Mouse (Mus musculus): ENCODE results near the gene Mrpl33. TPM values are rescaled to one million over a fixed set of nuclear protein-coding genes. Genes with fewer than 3 reads are reported as not detected.
A peak's percentile ranks its signal among the peaks of the same experiment; 100 is the strongest.
"Not testable (repeated sequence)": the region's sequence is repeated elsewhere in the genome, so short reads cannot be mapped to it uniquely, and the experiment has no call there.

Gene Mrpl33
- polyA plus RNA-seq, 1 experiment from 2014 or later: 237 TPM

DNA sequence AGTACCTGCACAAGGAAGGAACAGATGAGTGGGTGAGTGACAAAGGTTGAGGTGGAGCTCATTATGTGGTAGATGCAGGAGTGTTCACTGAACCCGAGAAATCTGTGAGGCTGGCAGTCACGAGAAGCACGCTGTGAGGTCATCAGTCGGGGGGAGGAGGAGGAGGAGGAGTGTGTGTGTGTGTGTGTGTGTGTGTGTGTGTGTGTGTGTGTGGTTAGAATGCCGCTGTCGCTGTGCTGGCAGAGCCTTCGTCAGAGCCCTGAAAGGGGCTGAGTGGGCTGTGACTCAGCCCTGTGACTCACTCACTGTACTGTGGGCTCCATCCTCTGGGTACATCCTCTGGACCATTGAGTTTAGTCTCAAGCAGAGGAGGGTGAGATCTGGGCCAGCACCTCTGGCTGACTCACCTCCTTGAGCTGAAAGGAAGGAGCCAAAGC is 20.2 kb upstream of the Mrpl33 start:
- no peak for DNase-seq (ENCODE audit: low spot score)
- no peak overlapping the region for H3K27ac ChIP-seq (replicated peaks)
- H3K36me3 ChIP-seq (replicated peaks): no peaks in the 10 kb centered on the region
- no peaks in the 10 kb centered on the region for H3K9me3 ChIP-seq
- H3K4me1 ChIP-seq: peaks cover 7% of the 10 kb centered on the region
- H3K27me3 ChIP-seq (replicated peaks; ENCODE audit: low read depth, poor library complexity, severe bottlenecking): no peaks in the 10 kb centered on the region; the same call in 1 of the 2 replicates
- WGBS: 91% methylated on average over 7 of the region's 7 CpGs
- H3K4me3 ChIP-seq: no peak overlapping the region

DNA sequence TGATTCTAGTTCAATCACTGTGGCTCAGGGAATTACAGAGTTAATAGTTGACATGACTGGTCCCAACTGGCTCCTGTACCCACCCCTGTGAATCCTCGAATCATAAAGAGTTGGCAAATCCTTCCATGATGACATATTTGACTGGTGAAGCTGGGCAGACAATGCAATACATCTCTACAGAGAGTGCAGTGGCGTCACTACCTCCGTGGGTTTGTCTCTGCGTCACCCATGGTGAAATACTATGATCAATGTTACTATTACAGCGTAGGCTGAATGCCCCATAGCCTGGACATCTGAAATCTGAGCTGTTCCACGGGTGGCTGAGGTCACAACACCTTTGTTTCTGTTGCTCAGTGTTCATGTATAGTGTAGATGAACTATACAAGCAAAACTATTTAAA is 15.5 kb upstream of the Mrpl33 start:
- Histone ChIP-seq H3K27ac (replicated peaks) (no peak overlapping the region), H3K4me3 (no peak overlapping the region), H3K36me3 (replicated peaks) (no peaks in the 10 kb centered on the region), H3K27me3 (replicated peaks; ENCODE audit: low read depth, poor library complexity, severe bottlenecking) (no peaks in the 10 kb centered on the region), H3K9me3 (no peaks in the 10 kb centered on the region), H3K4me1 (peaks cover 11% of the 10 kb centered on the region; the same call in 1 of the 2 replicates)
- 83% methylated on average over 6 of the region's 6 CpGs for WGBS
- DNase-seq (ENCODE audit: low spot score): no peak

DNA sequence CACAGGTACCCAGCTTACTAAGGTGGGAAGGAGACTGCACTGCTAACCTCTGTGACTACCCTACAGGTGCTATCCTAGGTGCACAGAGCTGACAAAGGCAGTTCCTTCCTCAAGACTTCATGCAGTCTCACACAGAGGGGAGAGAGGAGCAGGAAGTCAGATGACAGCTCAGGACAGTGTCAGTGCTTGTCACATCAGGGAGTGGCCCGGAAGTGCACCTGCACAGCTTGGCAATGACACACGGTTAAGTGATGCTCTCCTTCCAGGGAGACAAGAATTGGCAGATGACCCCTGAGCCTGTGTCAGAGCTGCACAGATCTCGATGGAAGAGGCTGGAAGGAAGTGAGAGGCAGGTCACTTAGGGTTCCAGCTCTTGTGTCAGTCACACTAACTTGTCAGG is 14.8 kb upstream of the Mrpl33 start:
- Histone ChIP-seq H3K27ac (replicated peaks) (no peak overlapping the region), H3K27me3 (replicated peaks; ENCODE audit: low read depth, poor library complexity, severe bottlenecking) (no peaks in the 10 kb centered on the region), H3K36me3 (replicated peaks) (no peaks in the 10 kb centered on the region), H3K4me1 (peaks cover 12% of the 10 kb centered on the region), H3K4me3 (no peak overlapping the region), H3K9me3 (no peaks in the 10 kb centered on the region)
- DNase-seq (ENCODE audit: low spot score): no peak
- whole genome bisulfite sequencing: 77% methylated on average over 3 of the region's 3 CpGs

DNA sequence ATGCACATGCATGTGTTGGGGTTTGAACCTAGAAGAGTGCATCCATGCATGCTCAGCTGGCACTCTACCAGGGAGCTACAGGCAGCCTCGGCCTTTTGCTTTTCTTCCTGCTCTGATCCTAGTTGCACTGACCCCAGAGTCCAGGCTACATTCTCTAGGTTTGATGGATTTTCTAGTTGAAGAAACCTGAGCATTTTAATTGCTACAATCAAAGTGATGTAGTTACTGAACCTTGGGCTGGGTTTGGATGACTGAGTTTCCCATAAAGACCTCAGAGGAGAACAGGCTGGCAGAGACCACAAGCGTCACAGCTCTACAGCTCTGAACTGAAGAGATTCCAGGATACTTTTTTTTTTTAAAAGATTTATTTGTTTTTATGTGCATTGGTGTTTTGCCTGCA is 13.5 kb upstream of the Mrpl33 start:
- H3K36me3 ChIP-seq (replicated peaks): no peaks in the 10 kb centered on the region
- H3K27ac ChIP-seq (replicated peaks): no peak overlapping the region
- no peaks in the 10 kb centered on the region for H3K9me3 ChIP-seq
- peaks cover 26% of the 10 kb centered on the region for H3K4me1 ChIP-seq
- no peak for DNase-seq (ENCODE audit: low spot score)
- no peak overlapping the region for H3K4me3 ChIP-seq
- no peaks in the 10 kb centered on the region for H3K27me3 ChIP-seq (replicated peaks; ENCODE audit: low read depth, poor library complexity, severe bottlenecking)
- WGBS: 78% methylated on average over 2 of the region's 2 CpGs

DNA sequence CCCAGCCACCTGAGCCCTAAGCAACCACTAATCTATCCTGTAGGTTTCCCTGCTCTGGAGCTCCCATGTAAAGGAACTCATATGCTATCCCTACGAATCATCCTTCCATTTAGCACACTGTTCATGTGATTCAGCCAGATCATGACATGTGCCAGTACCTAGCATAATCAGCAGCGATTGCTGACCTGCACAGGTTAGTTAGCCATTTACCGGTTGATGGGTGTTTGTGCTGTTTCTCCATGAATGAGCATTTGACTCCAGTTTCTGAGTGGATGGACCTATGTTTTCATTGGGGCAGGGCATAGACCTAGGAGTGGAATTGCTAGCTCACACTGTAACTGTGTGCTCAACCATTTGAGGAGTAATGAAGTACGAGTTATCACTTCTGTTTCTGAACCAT is 11.2 kb upstream of the Mrpl33 start:
- H3K4me1 ChIP-seq: peaks cover 34% of the 10 kb centered on the region
- no peak overlapping the region for H3K4me3 ChIP-seq
- H3K36me3 ChIP-seq (replicated peaks): no peaks in the 10 kb centered on the region
- DNase-seq (ENCODE audit: low spot score): no peak
- no peaks in the 10 kb centered on the region for H3K9me3 ChIP-seq
- H3K27me3 ChIP-seq (replicated peaks; ENCODE audit: low read depth, poor library complexity, severe bottlenecking): no peaks in the 10 kb centered on the region
- no peak overlapping the region for H3K27ac ChIP-seq (replicated peaks)
- 92% methylated on average over 4 of the region's 4 CpGs for WGBS

DNA sequence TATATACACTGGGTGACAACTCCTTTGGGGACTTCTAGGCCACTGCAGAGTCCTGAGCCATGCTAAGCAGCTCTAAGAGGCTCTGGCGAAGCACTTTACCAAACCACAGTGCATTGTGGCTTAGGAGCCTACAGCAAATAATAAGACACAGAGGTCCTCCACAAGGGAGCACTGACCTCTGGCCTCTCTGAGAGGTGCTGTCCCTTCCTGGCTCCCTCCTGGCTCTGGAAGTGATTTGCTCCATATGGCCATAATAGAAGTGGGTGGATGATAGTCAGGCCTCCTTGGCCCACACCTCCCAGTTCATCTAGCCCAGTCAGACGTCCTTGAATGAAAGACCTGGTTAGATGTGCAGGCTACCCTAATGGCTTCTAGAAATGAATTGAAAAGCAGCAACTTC is 8.7 kb upstream of the Mrpl33 start:
- H3K27ac ChIP-seq (replicated peaks): no peak overlapping the region; the same call in 1 of the 2 replicates

DNA sequence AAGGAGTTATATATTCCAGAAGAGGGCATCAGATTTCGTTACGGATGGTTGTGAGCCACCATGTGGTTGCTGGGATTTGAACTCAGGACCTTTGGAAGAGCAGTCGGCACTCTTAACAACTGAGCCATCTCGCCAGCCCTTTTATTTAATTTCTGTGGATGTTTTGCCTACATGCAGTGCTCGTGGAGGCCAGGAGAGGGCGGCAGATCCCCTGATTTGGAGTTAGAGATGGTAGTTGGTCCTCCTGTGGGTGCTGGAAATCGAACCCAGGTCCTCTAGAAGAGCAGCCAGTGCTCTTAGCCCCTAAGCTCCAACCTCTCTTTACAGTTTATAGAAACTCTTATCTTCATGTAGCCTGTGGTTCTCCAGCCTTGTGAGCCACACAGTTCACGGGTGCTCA is 8.1 kb upstream of the Mrpl33 start:
- H3K27me3 ChIP-seq (replicated peaks; ENCODE audit: low read depth, poor library complexity, severe bottlenecking); DNase-seq (ENCODE audit: low spot score); H3K9me3 ChIP-seq; H3K27ac ChIP-seq (replicated peaks); H3K4me3 ChIP-seq; H3K36me3 ChIP-seq (replicated peaks): not testable (repeated sequence)
- H3K4me1 ChIP-seq: peaks cover 28% of the 10 kb centered on the region
- 85% methylated on average over 8 of the region's 8 CpGs for WGBS

More for the DNA sequence above, 8.7 kb upstream of the Mrpl33 start:
- Histone ChIP-seq H3K27me3 (replicated peaks; ENCODE audit: low read depth, poor library complexity, severe bottlenecking) (no peaks in the 10 kb centered on the region), H3K36me3 (replicated peaks) (no peaks in the 10 kb centered on the region), H3K9me3 (no peaks in the 10 kb centered on the region), H3K4me1 (peaks cover 32% of the 10 kb centered on the region), H3K4me3 (no peak overlapping the region)
- 35% methylated on average over 2 of the region's 2 CpGs for WGBS
- peak; percentile 55 for DNase-seq (ENCODE audit: low spot score)

DNA sequence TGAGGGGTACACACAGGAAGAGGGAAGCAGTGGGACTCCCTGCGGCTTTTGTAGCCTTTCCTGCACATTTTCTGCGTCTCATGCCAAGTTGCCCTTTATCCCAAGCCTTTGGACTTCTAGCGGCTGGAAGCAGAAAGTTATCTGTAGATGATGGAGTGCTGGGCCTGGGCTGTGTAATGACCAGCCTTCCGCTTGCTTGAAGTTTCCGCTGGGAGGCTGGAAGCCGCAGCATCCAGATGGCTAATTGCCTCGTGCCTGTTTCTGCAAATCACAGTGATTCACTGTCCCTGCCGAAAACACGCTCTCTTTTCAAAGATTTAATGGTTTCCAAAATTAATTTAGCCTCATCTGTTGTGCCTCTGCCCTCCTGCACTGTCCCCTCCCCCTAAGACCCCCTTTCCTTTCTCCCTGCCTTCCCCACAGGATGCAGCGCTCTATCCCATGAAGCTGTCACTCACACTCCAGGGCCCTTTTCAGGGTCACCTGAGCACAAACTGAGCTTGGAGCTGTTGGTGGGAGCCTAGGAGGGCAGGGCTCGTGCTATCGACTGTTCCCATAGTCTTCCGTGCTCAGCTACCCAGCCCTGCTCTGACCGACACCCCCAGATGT is 6.9 kb upstream of the Mrpl33 start:
- H3K9me3 ChIP-seq: no peaks in the 10 kb centered on the region
- no peaks in the 10 kb centered on the region for H3K36me3 ChIP-seq (replicated peaks)
- 67% methylated on average over 14 of the region's 14 CpGs for WGBS
- H3K27ac ChIP-seq (replicated peaks): peak overlapping the region; percentile 60; the same call in 1 of the 2 replicates
- peaks cover 28% of the 10 kb centered on the region for H3K4me1 ChIP-seq
- peak; percentile 56 for DNase-seq (ENCODE audit: low spot score)
- no peaks in the 10 kb centered on the region for H3K27me3 ChIP-seq (replicated peaks; ENCODE audit: low read depth, poor library complexity, severe bottlenecking)
- H3K4me3 ChIP-seq: no peak overlapping the region

DNA sequence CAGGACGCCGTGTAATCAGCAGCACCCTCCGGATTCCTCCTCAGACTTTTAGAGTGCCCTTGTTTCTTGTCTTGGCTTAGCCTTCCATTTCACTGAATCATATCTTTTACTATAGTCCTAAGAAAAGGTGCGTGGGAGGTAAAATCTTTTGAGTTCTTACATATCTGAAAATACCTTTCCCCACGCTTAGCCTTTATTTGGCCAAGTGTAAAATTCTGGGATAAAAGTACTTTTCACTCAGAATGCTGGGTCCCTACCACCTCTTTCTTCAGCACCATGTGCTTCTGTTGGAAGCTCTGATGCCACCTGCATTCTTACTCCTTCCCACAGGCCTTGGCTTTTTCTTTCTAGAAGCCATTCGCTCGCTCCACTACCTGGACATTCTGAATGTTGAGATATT is 5.6 kb upstream of the Mrpl33 start:
- Histone ChIP-seq H3K36me3 (replicated peaks) (no peaks in the 10 kb centered on the region), H3K4me3 (no peak overlapping the region), H3K4me1 (peaks cover 33% of the 10 kb centered on the region), H3K27ac (replicated peaks) (no peak overlapping the region), H3K27me3 (replicated peaks; ENCODE audit: low read depth, poor library complexity, severe bottlenecking) (peaks cover 5% of the 10 kb centered on the region), H3K9me3 (no peaks in the 10 kb centered on the region)
- DNase-seq (ENCODE audit: low spot score): no peak
- 92% methylated on average over 7 of the region's 7 CpGs for WGBS

DNA sequence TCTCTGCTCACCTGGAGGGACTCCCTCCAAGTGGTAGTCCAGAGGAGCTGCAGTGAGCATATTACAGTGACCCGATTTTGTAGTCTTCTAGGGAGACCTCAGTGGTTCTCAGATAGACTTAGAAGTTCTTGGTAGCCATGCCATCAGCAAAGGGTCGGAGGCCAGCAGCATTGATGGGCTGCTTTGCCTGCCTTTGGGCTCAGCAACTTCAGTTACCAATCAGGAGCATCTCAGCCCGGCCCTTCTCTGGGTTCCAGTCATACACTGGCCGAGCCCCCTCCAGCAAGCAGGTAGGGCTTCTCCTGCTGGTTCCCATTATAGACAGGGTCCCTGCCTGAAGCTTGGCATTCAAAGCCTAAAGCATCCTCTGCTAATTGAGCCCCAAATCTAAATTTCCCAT is 867 bp upstream of the Mrpl33 start:
- Histone ChIP-seq H3K4me1 (peaks cover 18% of the 10 kb centered on the region), H3K27ac (replicated peaks) (no peak overlapping the region), H3K9me3 (no peaks in the 10 kb centered on the region), H3K36me3 (replicated peaks) (no peaks in the 10 kb centered on the region), H3K27me3 (replicated peaks; ENCODE audit: low read depth, poor library complexity, severe bottlenecking) (peaks cover 20% of the 10 kb centered on the region), H3K4me3 (no peak overlapping the region)
- 47% methylated on average over 4 of the region's 4 CpGs for WGBS
- DNase-seq (ENCODE audit: low spot score): no peak

DNA sequence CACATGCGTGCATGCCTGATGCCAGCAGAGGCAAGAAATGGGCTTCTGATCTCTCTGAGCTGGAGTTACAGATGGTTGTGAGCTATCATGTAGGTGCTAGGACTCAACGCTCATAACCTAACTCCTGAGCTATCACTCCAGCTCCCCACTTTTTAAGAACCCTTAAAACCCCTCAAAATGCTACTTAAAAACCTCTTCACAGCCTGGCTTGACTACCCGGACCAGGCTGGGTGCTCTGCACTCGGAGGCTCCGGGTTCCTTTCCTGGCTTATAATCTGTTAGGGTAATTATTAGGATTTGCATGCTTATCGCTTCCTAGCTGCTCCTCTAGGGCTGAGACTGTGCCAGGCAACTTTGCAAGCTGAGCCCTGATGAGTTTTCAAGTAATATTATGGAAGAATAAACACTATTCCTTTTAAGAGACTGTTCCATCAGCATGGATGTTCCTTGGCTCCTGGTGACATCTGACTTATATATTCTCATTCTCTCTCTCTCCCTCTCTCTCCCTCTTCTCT is 752 bp downstream of the Mrpl33 start:
- DNase-seq (ENCODE audit: low spot score): no peak
- no peak overlapping the region for H3K27ac ChIP-seq (replicated peaks)
- no peaks in the 10 kb centered on the region for H3K9me3 ChIP-seq
- H3K36me3 ChIP-seq (replicated peaks): no peaks in the 10 kb centered on the region
- H3K4me3 ChIP-seq: no peak overlapping the region
- peaks cover 18% of the 10 kb centered on the region for H3K4me1 ChIP-seq
- peaks cover 20% of the 10 kb centered on the region for H3K27me3 ChIP-seq (replicated peaks; ENCODE audit: low read depth, poor library complexity, severe bottlenecking)
- 75% methylated on average over 6 of the region's 6 CpGs for WGBS

DNA sequence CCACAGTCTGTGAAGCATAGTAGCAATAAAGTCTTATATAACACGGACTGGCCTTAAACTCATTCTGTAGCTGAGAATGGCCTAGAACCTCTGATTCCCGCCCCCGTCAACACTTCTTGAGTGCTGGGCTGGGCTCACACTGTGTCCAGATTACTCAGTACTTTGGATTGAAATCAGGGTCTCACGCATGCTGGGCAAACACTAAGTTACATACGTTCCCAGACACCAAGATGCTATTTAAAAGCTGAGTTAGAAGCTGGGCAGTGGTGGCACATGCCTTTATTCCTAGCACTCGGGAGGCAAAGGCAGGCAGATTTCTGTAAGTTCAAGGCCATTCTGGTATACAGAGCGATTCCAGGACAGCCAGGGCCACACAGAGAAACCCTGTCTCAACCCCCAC is 1.4 kb downstream of the Mrpl33 start:
- Histone ChIP-seq H3K27me3 (replicated peaks; ENCODE audit: low read depth, poor library complexity, severe bottlenecking) (peaks cover 20% of the 10 kb centered on the region), H3K9me3 (no peaks in the 10 kb centered on the region), H3K4me3 (no peak overlapping the region), H3K4me1 (peaks cover 18% of the 10 kb centered on the region), H3K36me3 (replicated peaks) (no peaks in the 10 kb centered on the region), H3K27ac (replicated peaks) (no peak overlapping the region)
- DNase-seq (ENCODE audit: low spot score): no peak
- 81% methylated on average over 7 of the region's 7 CpGs for WGBS

DNA sequence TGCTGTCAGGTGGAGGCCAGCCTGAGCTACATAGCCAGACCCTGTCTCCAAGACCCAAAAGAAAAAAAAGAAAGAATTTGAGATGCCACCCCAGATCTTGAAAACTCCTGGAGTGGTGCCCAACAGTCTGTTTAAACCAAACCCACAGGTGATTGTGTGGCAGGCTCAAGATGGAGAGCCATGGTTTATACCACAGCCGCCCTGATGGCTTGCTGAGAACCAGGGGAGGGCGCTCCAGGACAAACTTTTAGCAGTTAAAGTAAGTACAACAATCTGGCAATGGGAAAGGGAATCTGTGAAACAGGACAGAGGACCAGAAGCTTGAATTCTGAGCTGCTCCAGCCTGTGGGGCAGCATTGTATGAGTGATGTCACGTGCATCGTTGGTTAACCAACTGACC is 1.8 kb downstream of the Mrpl33 start:
- H3K4me1 ChIP-seq: peaks cover 18% of the 10 kb centered on the region
- 63% methylated on average over 4 of the region's 4 CpGs for WGBS

More for the DNA sequence above, 1.8 kb downstream of the Mrpl33 start:
- H3K27me3 ChIP-seq (replicated peaks; ENCODE audit: low read depth, poor library complexity, severe bottlenecking): peaks cover 20% of the 10 kb centered on the region
- no peaks in the 10 kb centered on the region for H3K36me3 ChIP-seq (replicated peaks)
- H3K27ac ChIP-seq (replicated peaks): no peak overlapping the region
- peak; percentile 37 for DNase-seq (ENCODE audit: low spot score)
- no peaks in the 10 kb centered on the region for H3K9me3 ChIP-seq
- no peak overlapping the region for H3K4me3 ChIP-seq
